Mouse (Mus musculus) forebrain, embryonic 11.5 days (tissue): ENCODE measurements around the gene Mfsd14a. TPM values are rescaled to one million over a fixed set of nuclear protein-coding genes. Genes with fewer than 3 reads are reported as not detected.
A peak's percentile ranks its signal among the peaks of the same experiment; 100 is the strongest.
"Not testable (repeated sequence)": the region's sequence is repeated elsewhere in the genome, so short reads cannot be mapped to it uniquely, and the experiment has no call there.

Source experiments
- ATAC-seq: fragments of 200-750 bp; cut with Nextera tagmentation; replicated peaks from 2 replicates; pipeline ENCODE4 v1.8.0; 2017; ENCODE audit warnings: moderate TSS enrichment; ENCODE audit not compliant: low FRiP score
- DNase-seq: peaks from one replicate; pipeline ENCODE4 v3.0.0-alpha.2; 2017; ENCODE audit warnings: low spot score
- H3K27ac ChIP-seq: fragments of 300-500 bp; sonication (generic); 2 replicates; pipeline ENCODE4 v1.5.1; 2014; ENCODE audit warnings: low read depth, low read length
- H3K27me3 ChIP-seq: fragments of 300-500 bp; sonication (generic); 2 replicates; pipeline ENCODE4 v1.6.1; 2014; ENCODE audit warnings: mild to moderate bottlenecking, low read length, mixed read lengths; ENCODE audit not compliant: control insufficient read depth, insufficient read depth
- H3K36me3 ChIP-seq: fragments of 300-500 bp; sonication (generic); 2 replicates; pipeline ENCODE4 v1.6.1; 2014; ENCODE audit warnings: mild to moderate bottlenecking, low read length, moderate library complexity, mixed read lengths; ENCODE audit not compliant: control insufficient read depth, insufficient read depth
- H3K4me1 ChIP-seq: fragments of 300-500 bp; sonication (generic); replicated peaks from 2 replicates; pipeline ENCODE4 v1.6.1; 2014; ENCODE audit warnings: low read length, mixed read lengths; ENCODE audit not compliant: control insufficient read depth, insufficient read depth
- H3K4me2 ChIP-seq: fragments of 300-500 bp; sonication (generic); 2 replicates; pipeline ENCODE4 v1.6.1; 2014; ENCODE audit warnings: low read depth, mild to moderate bottlenecking, low read length, moderate library complexity, mixed read lengths; ENCODE audit not compliant: severe bottlenecking
- H3K4me3 ChIP-seq: fragments of 300-500 bp; sonication (generic); 2 replicates; pipeline ENCODE4 v1.5.1; 2014; ENCODE audit warnings: low read depth, low read length
- H3K9ac ChIP-seq: fragments of 300-500 bp; sonication (generic); 2 replicates; pipeline ENCODE4 v1.6.1; 2014; ENCODE audit warnings: low read length
- H3K9me3 ChIP-seq: fragments of 300-500 bp; sonication (generic); 2 replicates; pipeline ENCODE4 v1.6.1; 2016; ENCODE audit warnings: low read length, mixed read lengths; ENCODE audit not compliant: control insufficient read depth
- WGBS: fragments of 180-500 bp; shearing (Covaris S2); extraction: QIAGEN DNeasy Blood & Tissue Kit; methylation state at CpG from one replicate; pipeline ENCODE4 v1.1.7; 2014; 5-methylcytosine and 5-hydroxymethylcytosine counted together
- polyA plus RNA-seq: library from polyadenylated mRNA; unstranded; fragments of >200 nt; fragmentation: Nextera tagmentation; extraction: Ambion mirVana; gene quantifications from 2 replicates; pipeline ENCODE4 v1.2.1, GENCODE M21; 2014

Mfsd14a gene
- polyA plus RNA-seq, 1 experiment from 2014 or later: 88.1 TPM

DNA sequence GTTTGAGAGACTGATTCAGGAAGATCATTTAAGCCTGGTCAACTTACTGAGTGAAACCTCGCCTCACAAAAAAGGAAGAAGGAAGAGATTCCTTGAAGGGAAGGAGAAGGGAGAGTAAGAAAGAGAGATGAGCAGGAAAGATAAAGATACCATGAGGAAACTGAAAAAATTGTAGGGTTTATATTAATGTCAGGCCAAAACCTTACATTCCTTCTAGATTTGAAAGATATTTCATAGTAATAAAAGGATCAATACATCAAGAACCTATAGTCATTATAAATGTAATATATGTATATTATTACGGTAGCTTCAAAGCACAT lies 33.1 kb upstream of the Mfsd14a start:
- H3K4me2 ChIP-seq: no peak overlapping the region
- ATAC-seq (no peak), DNase-seq (no peak)
- no peaks in the 10 kb centered on the region for H3K36me3 ChIP-seq
- no peaks in the 10 kb centered on the region for H3K27me3 ChIP-seq
- no peak overlapping the region for H3K4me3 ChIP-seq
- H3K9ac ChIP-seq: no peak overlapping the region
- no peak overlapping the region for H3K27ac ChIP-seq
- no peaks in the 10 kb centered on the region for H3K9me3 ChIP-seq
- no peaks in the 10 kb centered on the region for H3K4me1 ChIP-seq
- 86% methylated on average over 2 of the region's 2 CpGs for WGBS

DNA sequence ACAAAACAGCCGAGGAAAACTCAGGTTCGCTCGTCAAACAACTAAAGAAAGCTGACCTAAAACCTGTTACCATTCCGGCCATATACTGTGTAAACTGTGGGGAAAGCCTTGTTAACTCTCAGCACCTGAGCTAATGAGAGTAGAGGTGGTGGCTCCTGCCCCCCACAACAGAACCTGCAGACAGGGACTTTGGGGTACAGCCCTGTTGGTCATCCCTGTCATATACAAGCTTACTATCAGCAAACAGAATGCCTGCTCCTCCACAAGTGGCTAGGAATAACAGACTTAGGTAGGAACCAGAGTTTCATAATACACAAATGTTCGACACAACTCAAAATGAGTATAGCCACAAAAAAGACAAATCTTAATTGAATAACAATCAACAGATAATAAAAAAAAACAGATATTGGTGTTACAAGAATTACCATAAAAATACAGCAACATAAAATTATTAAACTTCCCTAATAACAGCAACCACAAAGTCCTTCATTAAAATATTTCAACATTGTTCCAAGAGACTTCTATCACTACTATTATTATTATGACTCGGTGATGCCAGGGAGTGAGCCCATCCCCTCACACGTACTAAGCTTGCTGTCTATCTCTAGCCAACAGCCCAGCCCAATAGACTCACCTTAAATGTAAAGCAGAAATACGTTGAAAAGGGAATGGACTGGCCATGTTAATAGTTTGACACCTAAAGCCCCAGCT lies 32.6 kb upstream of the Mfsd14a start:
- H3K27me3 ChIP-seq: no peaks in the 10 kb centered on the region
- DNase-seq (no peak), ATAC-seq (no peak)
- H3K36me3 ChIP-seq: no peaks in the 10 kb centered on the region
- H3K4me3 ChIP-seq: no peak overlapping the region
- WGBS: 87% methylated on average over 8 of the region's 8 CpGs
- H3K27ac ChIP-seq: no peak overlapping the region
- no peak overlapping the region for H3K9ac ChIP-seq
- no peaks in the 10 kb centered on the region for H3K9me3 ChIP-seq
- H3K4me2 ChIP-seq: no peak overlapping the region
- H3K4me1 ChIP-seq: no peaks in the 10 kb centered on the region

DNA sequence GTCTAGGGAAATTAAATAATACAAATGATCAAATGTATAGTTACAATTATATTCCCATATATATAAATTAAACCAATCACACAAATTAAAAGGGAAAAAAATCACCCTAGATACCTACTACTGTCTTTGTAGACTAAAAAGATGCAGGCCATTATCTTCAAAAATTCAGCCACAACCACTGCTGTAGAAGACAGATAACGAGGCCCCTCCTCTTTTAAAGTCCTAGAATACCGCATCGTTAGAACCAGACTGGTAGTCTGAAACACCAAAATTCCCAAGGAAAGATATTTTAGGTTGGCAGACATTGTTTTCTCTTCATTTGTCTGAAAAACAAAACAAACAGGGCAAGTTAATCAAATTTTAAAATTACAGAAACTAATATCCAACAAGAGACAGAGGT lies 31.8 kb upstream of the Mfsd14a start:
- Histone ChIP-seq H3K36me3 (no peaks in the 10 kb centered on the region), H3K27me3 (no peaks in the 10 kb centered on the region), H3K4me3 (no peak overlapping the region), H3K4me2 (no peak overlapping the region), H3K27ac (no peak overlapping the region), H3K9ac (no peak overlapping the region), H3K9me3 (no peaks in the 10 kb centered on the region), H3K4me1 (no peaks in the 10 kb centered on the region)
- DNase-seq (no peak), ATAC-seq (no peak)
- 74% methylated on average over 3 of the region's 3 CpGs for WGBS

DNA sequence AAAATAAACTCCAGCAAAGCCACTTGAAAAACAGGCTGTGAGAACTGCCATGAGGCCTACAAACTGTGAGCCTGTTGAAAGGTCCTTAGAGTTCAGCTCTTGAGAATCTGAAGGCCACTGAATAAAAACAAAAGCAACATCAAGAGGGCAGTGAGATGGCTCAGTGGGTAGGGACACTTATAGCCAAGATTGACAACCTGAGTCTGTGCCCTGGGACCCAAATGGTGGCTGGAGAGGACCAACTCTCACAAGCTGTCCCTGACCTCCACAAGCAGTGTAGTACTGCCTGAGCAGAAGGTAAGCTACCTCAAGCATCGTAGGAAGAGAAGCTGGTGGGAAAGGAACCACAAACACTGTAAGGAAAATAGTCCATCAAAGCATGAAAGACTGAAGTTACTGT lies 18.7 kb upstream of the Mfsd14a start, which contains the start of gene Gm43191:
Gm43191 (minus strand) TSS at position 101 of the 400 bp plus-strand sequence.
- Histone ChIP-seq H3K4me3 (no peak within 1 kb of the TSS), H3K4me2 (no peak within 1 kb of the TSS), H3K9me3 (no peaks in the 10 kb centered on the region), H3K4me1 (no peaks in the 10 kb centered on the region), H3K27me3 (no peaks in the 10 kb centered on the region), H3K9ac (no peak within 1 kb of the TSS), H3K36me3 (no peaks in the 10 kb centered on the region; the same call in 1 of the 2 replicates), H3K27ac (no peak within 1 kb of the TSS)
- 83% methylated on average over 1 of the region's 1 CpGs for WGBS
- DNase-seq: no peak
- ATAC-seq: no peak

DNA sequence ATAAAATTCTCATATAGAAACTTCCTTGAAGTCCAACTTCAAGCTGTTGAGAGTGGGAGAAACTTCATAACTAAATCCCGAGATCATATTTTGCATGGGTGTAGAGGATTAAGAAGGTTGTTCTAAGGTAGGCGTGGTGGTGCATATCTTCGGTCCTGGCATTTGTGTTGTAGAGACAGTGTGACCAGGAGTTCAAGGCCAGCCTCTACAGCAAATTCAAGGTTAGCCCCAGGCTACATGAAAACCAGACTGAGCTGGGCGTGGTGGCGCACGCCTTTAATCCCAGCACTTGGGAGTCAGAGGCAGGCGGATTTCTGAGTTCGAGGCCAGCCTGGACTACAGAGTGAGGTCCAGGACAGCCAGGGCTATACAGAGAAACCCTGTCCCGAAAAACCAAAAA lies 1.8 kb upstream of the Mfsd14a start:
- not testable (repeated sequence) for H3K4me1 ChIP-seq, ATAC-seq, H3K9me3 ChIP-seq, H3K4me2 ChIP-seq, H3K9ac ChIP-seq, DNase-seq, H3K27ac ChIP-seq, H3K36me3 ChIP-seq, H3K27me3 ChIP-seq, H3K4me3 ChIP-seq
- 92% methylated on average over 9 of the region's 9 CpGs for WGBS

DNA sequence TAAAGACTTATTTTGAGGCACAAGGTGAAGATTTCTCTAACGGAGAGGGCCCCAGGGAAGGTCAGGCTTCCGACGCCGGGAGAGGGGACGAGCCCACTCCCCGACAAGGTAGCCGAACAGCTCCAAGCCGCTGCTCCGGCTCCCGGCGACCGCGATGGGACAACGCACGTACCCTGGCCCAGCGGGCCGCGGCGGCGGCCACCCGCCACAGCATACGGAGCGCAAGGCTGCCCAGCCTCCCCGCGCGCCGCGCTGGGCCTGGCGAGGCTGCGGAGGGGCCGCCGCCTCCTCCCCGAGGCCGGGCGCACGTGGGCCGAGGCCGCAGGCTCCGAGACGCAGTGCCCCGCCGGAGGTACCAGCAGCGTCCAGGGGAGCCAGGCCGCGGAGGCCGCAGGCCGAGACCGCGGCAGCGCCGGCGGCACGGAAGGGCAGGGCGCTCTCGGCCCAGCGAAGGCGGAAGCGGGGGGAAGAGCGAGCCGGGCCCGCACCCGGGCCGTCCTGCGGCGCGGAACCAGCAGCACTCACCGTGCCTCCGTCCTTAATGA lies 535 bp downstream of the Mfsd14a start:
- ATAC-seq (peak; percentile 84), DNase-seq (no peak)
- H3K9ac ChIP-seq: peak overlapping the region; percentile 97
- no peaks in the 10 kb centered on the region for H3K27me3 ChIP-seq
- H3K9me3 ChIP-seq: no peaks in the 10 kb centered on the region
- H3K27ac ChIP-seq: peak overlapping the region; percentile 87
- no peaks in the 10 kb centered on the region for H3K36me3 ChIP-seq
- H3K4me2 ChIP-seq: peak overlapping the region; percentile 68
- under 1% methylated on average over 60 of the region's 68 CpGs for WGBS
- H3K4me3 ChIP-seq: peak overlapping the region; percentile 95
- no peaks in the 10 kb centered on the region; the same call in none of the 2 replicates for H3K4me1 ChIP-seq

DNA sequence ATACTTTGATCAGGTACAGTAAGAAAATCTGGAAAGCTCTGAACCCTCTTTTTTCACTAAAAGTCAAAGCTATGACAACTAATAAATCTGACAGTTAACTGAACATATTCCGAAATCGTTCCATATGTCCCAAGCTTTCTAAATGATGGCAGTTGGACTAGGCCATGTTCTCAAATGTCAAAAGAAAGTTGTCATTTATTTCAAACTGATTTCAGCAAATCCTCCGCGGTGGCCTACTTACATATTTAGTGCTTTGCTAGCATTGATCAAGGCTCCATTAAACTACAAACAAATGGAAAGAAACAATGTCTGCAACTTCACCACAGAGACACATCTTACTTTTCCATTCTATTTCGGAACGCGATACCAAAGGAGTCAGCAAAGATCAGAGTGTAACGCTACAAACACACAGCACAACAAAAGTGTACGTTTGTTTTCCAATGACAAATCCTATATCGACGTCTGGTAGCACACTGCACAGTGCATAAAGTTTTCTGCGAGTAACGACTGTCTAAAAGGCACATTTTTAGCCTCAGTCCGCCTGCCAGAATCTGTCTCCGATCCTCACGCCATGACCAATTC lies 1.1 kb downstream of the Mfsd14a start:
- no peak for ATAC-seq
- no peak for DNase-seq
- WGBS: 7% methylated on average over 16 of the region's 16 CpGs

DNA sequence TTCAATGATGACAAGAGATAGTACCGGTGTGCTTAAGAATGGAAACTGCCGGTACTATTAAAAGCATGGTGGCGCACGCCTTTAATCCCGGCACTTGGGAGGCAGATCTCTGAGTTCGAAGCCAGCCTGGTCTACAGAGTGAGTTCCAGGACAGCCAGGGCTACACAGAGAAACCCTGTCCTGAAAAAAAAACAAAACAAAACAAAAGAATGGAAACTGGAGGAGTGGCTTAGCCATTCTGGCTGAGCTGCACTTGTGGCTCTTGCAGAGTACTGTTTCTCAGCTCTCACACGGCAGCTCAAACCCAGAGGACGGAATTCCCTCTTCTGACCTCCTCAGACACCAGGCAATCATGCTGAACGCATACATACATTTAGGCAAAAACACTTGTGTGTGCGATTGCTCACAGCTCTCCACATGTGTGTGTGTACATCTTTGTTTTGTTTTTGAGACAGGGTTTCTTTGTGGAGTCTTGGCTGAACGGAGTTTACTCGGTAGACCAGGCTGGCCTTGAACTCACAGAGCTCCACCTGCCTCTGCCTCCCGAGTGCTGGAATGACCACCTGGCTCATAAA lies 2.5 kb downstream of the Mfsd14a start:
- DNase-seq (no peak), ATAC-seq (no peak)
- H3K4me2 ChIP-seq: no peak overlapping the region
- no peaks in the 10 kb centered on the region for H3K27me3 ChIP-seq
- H3K9ac ChIP-seq: no peak overlapping the region
- H3K4me3 ChIP-seq: no peak overlapping the region
- H3K4me1 ChIP-seq: no peaks in the 10 kb centered on the region; the same call in none of the 2 replicates
- no peaks in the 10 kb centered on the region for H3K36me3 ChIP-seq
- H3K9me3 ChIP-seq: no peaks in the 10 kb centered on the region
- H3K27ac ChIP-seq: no peak overlapping the region
- 83% methylated on average over 13 of the region's 13 CpGs for WGBS

More for the DNA sequence above, 1.1 kb downstream of the Mfsd14a start:
- peak overlapping the region; percentile 87 for H3K27ac ChIP-seq
- H3K4me1 ChIP-seq: no peaks in the 10 kb centered on the region; the same call in none of the 2 replicates
- H3K9me3 ChIP-seq: no peaks in the 10 kb centered on the region
- H3K27me3 ChIP-seq: no peaks in the 10 kb centered on the region
- peak overlapping the region; percentile 95 for H3K4me3 ChIP-seq
- no peaks in the 10 kb centered on the region for H3K36me3 ChIP-seq
- H3K4me2 ChIP-seq: peak overlapping the region; percentile 68
- H3K9ac ChIP-seq: peak overlapping the region; percentile 97
